Mouse (Mus musculus) heart, postnatal 0 days (tissue): ENCODE measurements around the gene Sla2.

Experiments used
- CTCF ChIP-seq: IDR thresholded peaks from 2 replicates; pipeline ENCODE4 v1.5.1; 2016; ENCODE audit warnings: antibody characterized with exemption, control low read depth, low read depth
- EP300 ChIP-seq: IDR thresholded peaks from 2 replicates; pipeline ENCODE4 v1.6.1; 2016; ENCODE audit warnings: antibody characterized with exemption, low read depth

GRCm38 (mm10) chr2:156894496-156895265 lies 7.7 kb upstream of the Sla2 start:
- TF ChIP-seq CTCF (no peak), EP300 (no peak)
